8 mouse cellular contexts compared by ENCODE assay signal in genomic region chr7:13044254-13044625, GRCm38 (mm10). TPM values are rescaled to one million over a fixed set of nuclear protein-coding genes. Genes with fewer than 3 reads are reported as not detected.
A peak's percentile ranks its signal among the peaks of the same experiment; 100 is the strongest.
DNase-seq lines count a peak whose midpoint lies in the region; ATAC-seq and TF ChIP-seq lines count a peak whose summit lies in the region.

No protein-coding gene starts in this region.

- H3K4me3 ChIP-seq in kidney, adult 2 months (ENCODE audit: insufficient read depth, low read depth, low read length) = peak overlapping the region; percentile 39
- H3K4me3 ChIP-seq in hindbrain, embryonic 10.5 days = peak overlapping the region; percentile 62

- no peak for TF ChIP-seq POLR2A in kidney, adult 2 months (IDR thresholded peaks at IDR 0.05; ENCODE audit: low read depth, low read length)

- peak; percentile 16; the same call in 1 of the 2 replicates for ATAC-seq in common myeloid progenitor, adult 5-6 weeks (replicated peaks; ENCODE audit: low read depth, poor library complexity, severe bottlenecking)
- peak; percentile 6; the same call in 1 of the 2 replicates for ATAC-seq in megakaryocyte-erythroid progenitor cell, adult 5-6 weeks (replicated peaks; ENCODE audit: low FRiP score, low TSS enrichment, poor library complexity, severe bottlenecking)

- no peaks in the 10 kb centered on the region for H3K36me3 ChIP-seq in kidney, adult 2 months (ENCODE audit: control insufficient read depth, insufficient read depth, low read length)
- H3K36me3 ChIP-seq in hindbrain, embryonic 10.5 days = no peaks in the 10 kb centered on the region

- H3K27ac ChIP-seq in kidney, adult 2 months (ENCODE audit: insufficient read depth, low read depth, low read length) = no peak overlapping the region
- H3K27ac ChIP-seq in hindbrain, embryonic 10.5 days = peak overlapping the region; percentile 66; the same call in 1 of the 2 replicates

- H3K9me3 ChIP-seq in hindbrain, embryonic 10.5 days = peaks cover 13% of the 10 kb centered on the region

- TF ChIP-seq CTCF in kidney, adult 2 months (conservative IDR thresholded peaks at IDR 0.05; ENCODE audit: insufficient read depth, insufficient read length, low read depth, low read length) = no peak

- no peaks in the 10 kb centered on the region for H3K27me3 ChIP-seq in kidney, adult 2 months (replicated peaks; ENCODE audit: control insufficient read depth, insufficient read depth, low read length)
- H3K27me3 ChIP-seq in hindbrain, embryonic 10.5 days (ENCODE audit: insufficient read depth, poor library complexity, severe bottlenecking) = peaks cover 55% of the 10 kb centered on the region

- no peak for DNase-seq in kidney, adult 2 months
- DNase-seq in kidney, adult 9 months = no peak
- DNase-seq in hindbrain, embryonic 10.5 days (ENCODE audit: low spot score) = no peak
- no peak for DNase-seq in embryo, embryonic 10.5 days (ENCODE audit: low spot score)
- no peak for DNase-seq in spleen, postnatal 36 days (ENCODE audit: low spot score in 2 of 2)
- no peak for DNase-seq in cerebellum, adult 9-10 months

- 9% methylated on average over 23 of the region's 23 CpGs for WGBS in kidney, adult 2 months
- WGBS in hindbrain, embryonic 10.5 days = 3% methylated on average over 23 of the region's 23 CpGs

- H3K4me1 ChIP-seq in kidney, adult 2 months (ENCODE audit: control insufficient read depth, insufficient read depth, low read length) = peaks cover 7% of the 10 kb centered on the region
- peaks cover 19% of the 10 kb centered on the region for H3K4me1 ChIP-seq in hindbrain, embryonic 10.5 days (replicated peaks)

RNA-seq across cellular contexts. Expression of gene Ube2m, which starts 6.2 kb away (rescaled TPM):
- polyA plus RNA-seq in kidney, adult 2 months (2012; rRNA removed) = 231 and 249 TPM in 2 replicates
- total RNA-seq in common myeloid progenitor, adult 5-6 weeks (2017) = 97.7 and 99.2 TPM in 2 replicates
- polyA plus RNA-seq in hindbrain, embryonic 10.5 days (2016; fragmentation: Nextera tagmentation; extraction: Ambion mirVana) = 126 and 157 TPM in 2 replicates
- total RNA-seq in megakaryocyte-erythroid progenitor cell, adult 5-6 weeks (2014; fragmentation: Nextera tagmentation) = 222 and 267 TPM in 2 replicates
- 106 and 110 TPM in 2 replicates for total RNA-seq in megakaryocyte-erythroid progenitor cell, adult 5-6 weeks (2017)

RNA-seq across cellular contexts. Expression of gene Chmp2a, which starts 9.6 kb away (rescaled TPM):
- polyA plus RNA-seq in kidney, adult 2 months (2012; rRNA removed) = 103 and 134 TPM in 2 replicates
- total RNA-seq in common myeloid progenitor, adult 5-6 weeks (2017) = 147 and 158 TPM in 2 replicates
- polyA plus RNA-seq in hindbrain, embryonic 10.5 days (2016; fragmentation: Nextera tagmentation; extraction: Ambion mirVana) = 113 and 144 TPM in 2 replicates
- 159 and 192 TPM in 2 replicates for total RNA-seq in megakaryocyte-erythroid progenitor cell, adult 5-6 weeks (2014; fragmentation: Nextera tagmentation)
- total RNA-seq in megakaryocyte-erythroid progenitor cell, adult 5-6 weeks (2017) = 142 and 150 TPM in 2 replicates

RNA-seq across cellular contexts. Expression of gene Mzf1, which starts 10.3 kb away (rescaled TPM):
- polyA plus RNA-seq in kidney, adult 2 months (2012; rRNA removed) = 1.3 and 1.8 TPM in 2 replicates
- 0.87 and 1.3 TPM in 2 replicates for total RNA-seq in common myeloid progenitor, adult 5-6 weeks (2017)
- 2.8 and 4.4 TPM in 2 replicates for polyA plus RNA-seq in hindbrain, embryonic 10.5 days (2016; fragmentation: Nextera tagmentation; extraction: Ambion mirVana)
- 0.62 and 3.9 TPM in 2 replicates for total RNA-seq in megakaryocyte-erythroid progenitor cell, adult 5-6 weeks (2014; fragmentation: Nextera tagmentation)
- 0.47 and 1.3 TPM in 2 replicates for total RNA-seq in megakaryocyte-erythroid progenitor cell, adult 5-6 weeks (2017)

RNA-seq across cellular contexts. Expression of gene Zbtb45, which starts 34.4 kb away (rescaled TPM):
- polyA plus RNA-seq in kidney, adult 2 months (2012; rRNA removed) = 14.1 and 15.0 TPM in 2 replicates
- total RNA-seq in common myeloid progenitor, adult 5-6 weeks (2017) = 9.7 and 9.8 TPM in 2 replicates
- polyA plus RNA-seq in hindbrain, embryonic 10.5 days (2016; fragmentation: Nextera tagmentation; extraction: Ambion mirVana) = 31.3 and 34.4 TPM in 2 replicates
- total RNA-seq in megakaryocyte-erythroid progenitor cell, adult 5-6 weeks (2014; fragmentation: Nextera tagmentation) = 14.0 and 30.8 TPM in 2 replicates
- total RNA-seq in megakaryocyte-erythroid progenitor cell, adult 5-6 weeks (2017) = 5.1 and 9.2 TPM in 2 replicates

RNA-seq across cellular contexts. Expression of gene Trim28, which starts 45.3 kb away (rescaled TPM):
- 186 and 191 TPM in 2 replicates for polyA plus RNA-seq in kidney, adult 2 months (2012; rRNA removed)
- total RNA-seq in common myeloid progenitor, adult 5-6 weeks (2017) = 481 and 549 TPM in 2 replicates
- 373 and 399 TPM in 2 replicates for polyA plus RNA-seq in hindbrain, embryonic 10.5 days (2016; fragmentation: Nextera tagmentation; extraction: Ambion mirVana)
- 654 and 831 TPM in 2 replicates for total RNA-seq in megakaryocyte-erythroid progenitor cell, adult 5-6 weeks (2014; fragmentation: Nextera tagmentation)
- total RNA-seq in megakaryocyte-erythroid progenitor cell, adult 5-6 weeks (2017) = 556 and 566 TPM in 2 replicates
